Mouse (Mus musculus) testis, adult 2 months (tissue): Measurements from ENCODE around the gene Pgm5.

Experiments
- CTCF ChIP-seq: fragments of 200-500 bp; IDR thresholded peaks from 2 replicates; pipeline ENCODE4 v1.5.1; 2012; ENCODE audit warnings: low read depth, mild to moderate bottlenecking, inconsistent platforms, low read length, moderate library complexity; ENCODE audit not compliant: control insufficient read depth, insufficient read depth, insufficient replicate concordance
- POLR2A ChIP-seq: fragments of 200-500 bp; IDR thresholded peaks from 2 replicates; pipeline ENCODE4 v1.6.1; 2012; ENCODE audit warnings: low read depth, mild to moderate bottlenecking, inconsistent platforms, low read length, moderate library complexity; ENCODE audit not compliant: control insufficient read depth

GRCm38 (mm10) chr19:24848345-24848744 is 13.3 kb downstream of the Pgm5 start:
- TF ChIP-seq POLR2A (no peak), CTCF (no peak)
